8 mouse cellular contexts compared by ENCODE assay signal in the genomic region with DNA sequence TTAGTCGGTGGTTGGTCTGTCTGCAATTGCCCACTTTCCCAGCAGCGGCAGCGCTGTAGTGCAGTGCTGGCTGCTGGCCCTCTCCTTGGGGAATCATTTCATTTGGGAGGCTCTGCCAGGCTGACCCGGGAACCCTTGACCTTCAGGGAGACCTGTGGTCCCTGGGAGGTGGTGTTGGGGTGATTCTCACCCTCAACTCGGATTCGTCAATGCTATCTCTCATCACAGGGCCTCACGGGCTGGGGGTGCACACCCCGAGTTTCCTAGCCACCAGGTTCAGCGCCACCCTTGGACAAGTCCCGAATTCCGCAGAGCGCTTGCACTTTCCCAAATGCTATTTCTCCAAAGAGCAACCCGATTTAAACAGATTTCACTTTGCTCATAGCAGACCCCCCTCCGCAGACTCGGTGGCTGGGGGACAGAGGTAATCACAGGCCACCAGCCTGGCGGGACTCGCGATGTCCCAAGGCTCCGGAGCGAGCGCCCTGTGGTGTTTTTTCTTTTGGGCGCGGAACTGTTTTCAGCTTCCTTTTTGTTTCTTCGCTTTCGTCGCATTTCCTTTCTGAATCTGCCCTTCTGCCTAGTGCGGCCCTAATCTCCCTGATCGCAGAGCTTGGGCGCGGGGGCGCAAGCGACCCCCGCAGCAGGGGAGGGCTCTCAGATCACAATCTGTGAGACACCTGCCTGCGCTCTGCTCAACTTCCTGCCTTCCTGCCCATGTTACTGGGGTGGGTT.
A peak's percentile ranks its signal among the peaks of the same experiment; 100 is the strongest.
DNase-seq lines count a peak whose midpoint lies in the region; ATAC-seq and TF ChIP-seq lines count a peak whose summit lies in the region.

No protein-coding gene starts in this region.

- TF ChIP-seq POLR2A in heart, adult 2 months (IDR thresholded peaks at IDR 0.05; ENCODE audit: insufficient read depth, low read depth, low read length) = no peak

- no peaks in the 10 kb centered on the region for H3K4me1 ChIP-seq in heart, adult 2 months (ENCODE audit: control insufficient read depth, insufficient read depth, low read length)
- H3K4me1 ChIP-seq in brown adipose tissue, adult 24 weeks (ENCODE audit: control insufficient read depth, insufficient read depth, insufficient read length, low read length) = peaks cover 7% of the 10 kb centered on the region
- H3K4me1 ChIP-seq in heart, embryonic 15.5 days (replicated peaks) = peaks cover 2% of the 10 kb centered on the region; the same call in 1 of the 2 replicates
- H3K4me1 ChIP-seq in liver, embryonic 13.5 days (replicated peaks) = 0 out of 2 replicates have a peak, but pooled peaks cover 4% of the 10 kb centered on the region
- H3K4me1 ChIP-seq in stomach, postnatal 0 days (replicated peaks; ENCODE audit: control insufficient read depth, insufficient read depth) = no peaks in the 10 kb centered on the region

- ATAC-seq in CD4-positive, CD25-positive, alpha-beta regulatory T cell, adult 4 months = peak; percentile 59
- ATAC-seq in heart, embryonic 15.5 days (replicated peaks; ENCODE audit: insufficient number of reproducible peaks, insufficient read depth, low FRiP score, low read depth) = no peak
- ATAC-seq in liver, embryonic 13.5 days (ENCODE audit: low read depth) = no peak
- ATAC-seq in stomach, postnatal 0 days (ENCODE audit: low FRiP score, low TSS enrichment) = no peak

- H3K36me3 ChIP-seq in heart, adult 2 months (ENCODE audit: control insufficient read depth, insufficient read depth, low read length) = no peaks in the 10 kb centered on the region
- H3K36me3 ChIP-seq in heart, embryonic 15.5 days = no peaks in the 10 kb centered on the region
- no peaks in the 10 kb centered on the region for H3K36me3 ChIP-seq in liver, embryonic 13.5 days
- no peaks in the 10 kb centered on the region for H3K36me3 ChIP-seq in stomach, postnatal 0 days (ENCODE audit: control insufficient read depth, insufficient read depth, low read length)

- H3K4me2 ChIP-seq in heart, embryonic 15.5 days = peak overlapping the region; percentile 82
- H3K4me2 ChIP-seq in liver, embryonic 13.5 days = peak overlapping the region; percentile 63
- peak overlapping the region; percentile 71 for H3K4me2 ChIP-seq in stomach, postnatal 0 days (replicated peaks; ENCODE audit: low read depth)

- no peaks in the 10 kb centered on the region for H3K9me3 ChIP-seq in heart, embryonic 15.5 days (replicated peaks)
- H3K9me3 ChIP-seq in liver, embryonic 13.5 days (replicated peaks) = no peaks in the 10 kb centered on the region
- H3K9me3 ChIP-seq in stomach, postnatal 0 days (ENCODE audit: control insufficient read depth, low read length) = no peaks in the 10 kb centered on the region

- H3K4me3 ChIP-seq in heart, adult 2 months = peak overlapping the region; percentile 22; the same call in 1 of the 2 replicates
- peak overlapping the region; percentile 56 for H3K4me3 ChIP-seq in brown adipose tissue, adult 24 weeks (ENCODE audit: insufficient read depth, low read depth, low read length)
- peak overlapping the region; percentile 53 for H3K4me3 ChIP-seq in heart, embryonic 15.5 days
- H3K4me3 ChIP-seq in liver, embryonic 13.5 days (replicated peaks) = peak overlapping the region; percentile 47
- H3K4me3 ChIP-seq in stomach, postnatal 0 days (ENCODE audit: low read depth, low read length) = peak overlapping the region; percentile 41

- intact Hi-C loops in heart, adult 2 months (cut with DNase I) = no loop called here
- intact Hi-C loops in heart, postnatal 25 days (cut with DNase I) = no loop called here

- H3K27me3 ChIP-seq in heart, adult 2 months (ENCODE audit: control insufficient read depth, insufficient read depth, low read length) = no peaks in the 10 kb centered on the region
- H3K27me3 ChIP-seq in heart, embryonic 15.5 days = peaks cover 4% of the 10 kb centered on the region; the same call in 1 of the 2 replicates
- H3K27me3 ChIP-seq in liver, embryonic 13.5 days = no peaks in the 10 kb centered on the region
- no peaks in the 10 kb centered on the region for H3K27me3 ChIP-seq in stomach, postnatal 0 days (ENCODE audit: control insufficient read depth, insufficient read depth, low read length)

- 2% methylated on average over 34 of the region's 34 CpGs for WGBS in heart, adult 2 months
- 2% methylated on average over 34 of the region's 34 CpGs for WGBS in heart, embryonic 15.5 days
- WGBS in liver, embryonic 13.5 days (ENCODE audit: insufficient replicate concordance) = 1% methylated on average over 34 of the region's 34 CpGs
- 2% methylated on average over 34 of the region's 34 CpGs for WGBS in stomach, postnatal 0 days

- H3K9ac ChIP-seq in heart, adult 2 months (ENCODE audit: low read depth, low read length) = no peak overlapping the region
- H3K9ac ChIP-seq in heart, embryonic 15.5 days = peak overlapping the region; percentile 32; the same call in 1 of the 2 replicates
- peak overlapping the region; percentile 41; the same call in 1 of the 2 replicates for H3K9ac ChIP-seq in liver, embryonic 13.5 days
- peak overlapping the region; percentile 41; the same call in 1 of the 2 replicates for H3K9ac ChIP-seq in stomach, postnatal 0 days (ENCODE audit: low read length)

- no peak for TF ChIP-seq EP300 in heart, adult 2 months (IDR thresholded peaks at IDR 0.05; ENCODE audit: insufficient read depth, low read depth, low read length)
- no peak for TF ChIP-seq EP300 in stomach, postnatal 0 days (optimal IDR thresholded peaks at IDR 0.05)

- H3K27ac ChIP-seq in heart, adult 2 months = no peak overlapping the region
- H3K27ac ChIP-seq in brown adipose tissue, adult 24 weeks (replicated peaks; ENCODE audit: low read depth, low read length) = peak overlapping the region; percentile 64
- no peak overlapping the region for H3K27ac ChIP-seq in heart, embryonic 15.5 days
- no peak overlapping the region for H3K27ac ChIP-seq in liver, embryonic 13.5 days
- H3K27ac ChIP-seq in stomach, postnatal 0 days (replicated peaks) = no peak overlapping the region

- no peak for TF ChIP-seq CTCF in heart, adult 2 months (IDR thresholded peaks at IDR 0.05)
- TF ChIP-seq CTCF in stomach, postnatal 0 days (IDR thresholded peaks at IDR 0.05; ENCODE audit: low read depth) = no peak

- no peaks in the 10 kb centered on the region for H3K79me2 ChIP-seq in heart, adult 2 months (replicated peaks; ENCODE audit: control insufficient read depth, insufficient read depth, low read length)

- peak; percentile 15 to 30 for DNase-seq in heart, adult 2 months
- no peak for DNase-seq in heart, postnatal 25 days (ENCODE audit: low spot score)
- DNase-seq in liver, embryonic 13.5 days = no peak
- no peak for DNase-seq in stomach, postnatal 0 days (ENCODE audit: low spot score)
- no peak for DNase-seq in cerebellum, adult 8-10 months

Comparison
In these comparisons a context has a peak if more than half of its experiments do, and no peak if none do; other contexts are left out.
1. DNase-seq: peak in heart, adult 2 months (2 of 2); none in heart, postnatal 25 days (single experiment), liver, embryonic 13.5 days (single experiment), stomach, postnatal 0 days (single experiment) and cerebellum, adult 8-10 months (single experiment).
2. Peak in every context shown above with its lines, with median percentiles within 50 percentile points of each other: H3K4me3 ChIP-seq and H3K4me2 ChIP-seq.